Mouse (Mus musculus): ENCODE data around the gene Klf12.

Klf12 gene

DNA sequence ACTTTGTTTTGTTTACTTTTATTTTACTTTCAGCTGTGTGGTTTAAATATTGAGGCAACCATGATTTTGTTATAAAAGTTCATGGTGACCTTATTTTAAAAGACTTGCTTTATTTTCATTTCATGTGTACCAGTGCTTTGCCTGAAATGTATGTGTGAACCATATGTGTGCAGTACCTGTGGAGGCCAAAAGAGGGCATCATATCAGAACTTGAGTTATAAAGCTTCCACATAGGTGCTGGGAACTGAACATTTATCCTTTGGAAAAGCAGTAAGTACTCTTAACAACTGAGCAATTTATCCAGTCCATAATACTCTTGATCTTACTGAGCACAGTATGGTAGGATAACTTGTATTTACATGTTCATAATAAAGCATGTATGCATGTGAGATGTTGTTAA lies 239.0 kb downstream of the Klf12 start:
- CTCF ChIA-PET = no interaction called here

GRCm38 (mm10) chr14:100041823-100042222 lies 242.7 kb downstream of the Klf12 start:
- CTCF ChIA-PET = no interaction called here

DNA sequence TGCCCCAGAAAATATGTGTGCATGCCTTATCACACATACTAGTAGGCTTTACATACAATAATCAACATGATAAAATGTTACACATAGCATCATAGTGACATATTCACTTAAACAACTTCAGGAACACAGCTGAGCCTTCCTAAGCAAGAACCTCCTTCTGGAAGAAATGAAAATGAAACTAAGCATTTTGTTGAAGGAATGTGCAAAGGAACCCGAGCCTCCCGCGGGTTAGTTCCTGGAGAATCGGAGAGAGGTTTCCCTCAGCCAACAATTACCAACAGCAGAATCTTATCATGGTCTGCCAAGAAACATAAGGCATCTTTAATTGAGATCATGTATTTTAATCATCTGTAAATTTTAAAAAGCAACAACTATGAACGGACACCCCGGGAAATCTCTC lies 257.8 kb downstream of the Klf12 start:
- CTCF ChIA-PET = no interaction called here

GRCm38 (mm10) chr14:100017219-100017618 lies 267.3 kb downstream of the Klf12 start:
- CTCF ChIA-PET = no interaction called here

GRCm38 (mm10) chr14:100010525-100010924 lies 274.0 kb downstream of the Klf12 start:
- CTCF ChIA-PET = interaction anchor here (0.7 kb wide), 1 partner anchor 99 kb away, joined by 3 read pairs; no protein-coding TSS in a partner anchor

DNA sequence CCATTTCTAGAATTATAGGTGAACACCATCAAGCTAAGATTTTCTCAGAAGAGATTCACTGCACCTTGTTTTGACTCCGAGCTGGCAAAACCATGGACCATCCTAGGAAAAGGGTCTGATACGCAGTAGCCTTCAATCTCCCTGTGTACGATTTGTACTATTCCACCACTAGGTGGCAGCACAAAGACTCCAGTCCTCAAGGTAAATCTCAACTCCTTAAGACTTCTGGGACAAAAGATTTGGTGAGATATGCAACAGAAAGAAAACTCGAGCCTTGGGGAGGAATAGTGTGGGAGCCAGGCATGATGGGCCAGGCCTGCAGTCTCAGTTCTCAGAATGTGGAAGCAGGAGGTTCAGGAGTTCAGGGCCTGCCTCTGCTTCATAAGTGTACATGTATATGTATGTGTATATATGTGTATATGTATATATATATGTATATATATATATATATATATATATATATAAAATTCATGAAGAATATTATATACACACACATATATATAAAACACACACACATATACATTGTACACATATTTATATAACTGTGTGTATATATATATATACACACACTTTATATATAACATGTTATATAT lies 274.6 kb downstream of the Klf12 start:
- CTCF ChIA-PET = no interaction called here

DNA sequence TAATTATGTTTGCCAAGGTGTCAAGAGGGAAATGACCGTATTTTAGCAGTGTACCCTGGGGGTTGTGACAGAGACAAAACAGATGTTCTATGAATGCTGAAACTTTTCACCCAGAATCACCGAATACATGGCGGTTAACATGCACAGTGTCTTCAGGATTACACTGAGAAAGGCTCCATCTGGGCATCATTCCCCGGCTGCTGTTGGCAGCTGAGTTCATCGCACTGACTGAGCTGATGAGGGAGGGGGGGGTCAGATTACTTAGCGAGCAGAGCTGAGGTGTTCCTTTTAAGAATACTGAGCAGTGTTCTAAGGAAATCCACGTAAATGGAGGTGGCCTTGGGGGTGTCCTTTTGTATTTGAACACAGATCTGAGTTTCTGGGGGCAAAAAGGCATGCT lies 301.0 kb downstream of the Klf12 start:
- CTCF ChIA-PET = no interaction called here

DNA sequence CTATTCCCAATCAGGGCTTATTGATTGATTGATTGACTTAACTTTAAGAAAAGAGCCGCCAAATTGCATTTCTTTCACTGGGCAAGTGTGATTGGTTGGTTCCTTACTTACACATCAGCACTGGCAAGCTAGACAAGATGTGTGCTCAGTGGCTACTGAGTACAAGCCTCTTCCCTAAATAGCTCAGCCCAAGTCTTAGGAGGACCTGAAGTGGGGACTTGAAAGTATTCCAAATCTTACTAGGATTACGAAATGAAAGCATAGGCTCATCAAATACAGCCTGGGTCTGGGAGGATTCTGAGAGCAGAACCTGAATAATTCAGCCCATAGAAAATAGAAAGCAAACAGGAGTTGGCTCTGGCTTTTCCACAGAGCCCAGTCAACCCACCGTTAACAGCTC lies 303.3 kb downstream of the Klf12 start:
- CTCF ChIA-PET = no interaction called here

DNA sequence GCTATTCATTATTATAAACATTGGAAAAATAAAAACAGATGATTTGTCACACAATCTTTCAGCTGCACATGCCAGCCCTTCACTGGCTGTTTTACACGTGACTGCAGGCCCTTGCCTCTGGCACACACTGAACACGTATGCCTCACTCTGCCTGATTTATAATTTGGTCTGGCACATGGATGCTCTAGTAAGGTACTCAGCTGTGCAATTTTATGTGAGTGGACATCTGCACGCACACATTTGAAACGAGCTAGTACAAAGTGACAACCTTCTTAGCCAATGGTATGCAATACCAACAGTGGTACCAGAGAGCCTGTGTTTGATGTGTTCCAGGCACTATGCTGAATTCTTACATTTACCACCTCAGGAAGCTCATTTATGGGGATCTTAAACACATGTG lies 316.6 kb downstream of the Klf12 start:
- CTCF ChIA-PET = no interaction called here

DNA sequence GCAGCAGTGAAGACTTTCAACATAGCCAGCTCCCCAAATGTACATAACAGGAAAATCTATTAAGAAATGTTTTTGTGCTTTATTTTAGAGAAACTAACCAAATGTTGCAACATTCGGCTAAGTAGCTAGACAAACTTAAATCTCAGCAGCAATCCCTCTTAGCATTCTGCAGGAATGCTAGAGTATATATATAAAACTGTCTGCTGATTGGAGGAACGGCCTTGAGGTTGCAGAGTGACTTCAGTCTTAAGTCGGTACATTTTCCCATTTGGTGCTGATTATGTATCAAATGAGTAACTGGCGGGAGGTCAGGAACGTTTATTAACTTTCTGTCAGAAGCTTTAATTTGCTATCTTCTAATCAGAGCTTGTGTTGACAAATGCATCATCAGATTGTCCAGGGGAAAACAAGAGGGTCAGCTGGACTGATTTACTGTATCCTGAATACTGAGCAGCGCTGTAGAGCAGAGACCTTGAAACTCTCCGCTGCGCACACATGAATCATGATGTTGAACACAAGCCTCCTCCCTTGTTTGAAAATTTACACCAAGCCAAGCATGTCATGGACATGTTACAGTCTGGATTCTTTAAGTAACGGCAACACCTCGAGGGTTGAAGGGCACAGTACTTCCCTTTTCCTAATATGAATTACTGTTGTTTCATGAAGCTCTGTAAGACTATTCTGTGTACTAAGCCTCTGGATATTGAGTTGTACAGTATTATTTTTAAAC lies 323.8 kb downstream of the Klf12 start:
- CTCF ChIA-PET = no interaction called here

GRCm38 (mm10) chr14:99955133-99955532 lies 329.3 kb downstream of the Klf12 start:
- CTCF ChIA-PET = no interaction called here

GRCm38 (mm10) chr14:99944221-99945108 lies 340.0 kb downstream of the Klf12 start:
- CTCF ChIA-PET = no interaction called here

- CTCF ChIA-PET = no interaction called here
Measured at GRCm38 (mm10) chr14:99943156-99943555, 341.3 kb downstream of the Klf12 start.

DNA sequence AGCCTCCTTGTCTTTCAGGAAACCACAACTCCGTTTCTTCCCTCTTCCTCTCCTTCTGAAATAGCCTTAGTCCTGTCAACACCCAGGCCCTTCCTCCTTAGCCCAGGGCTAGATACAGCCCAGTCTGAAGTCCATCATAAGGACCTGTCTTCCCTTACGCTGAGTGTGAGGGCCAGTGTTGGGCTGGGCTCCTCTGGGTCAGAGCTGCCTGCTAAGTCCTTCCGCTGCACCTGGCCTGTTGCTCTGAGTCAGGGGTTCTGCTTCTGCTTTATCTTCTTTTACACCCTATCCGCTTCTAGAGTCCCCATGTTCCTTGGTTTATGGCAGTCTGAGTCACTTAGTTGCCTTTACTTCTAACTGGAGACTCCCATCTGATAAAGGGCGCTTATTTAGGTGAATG lies 351.0 kb downstream of the Klf12 start:
- CTCF ChIA-PET = no interaction called here

- CTCF ChIA-PET = no interaction called here
Measured at GRCm38 (mm10) chr14:99931879-99932278, 352.6 kb downstream of the Klf12 start.

DNA sequence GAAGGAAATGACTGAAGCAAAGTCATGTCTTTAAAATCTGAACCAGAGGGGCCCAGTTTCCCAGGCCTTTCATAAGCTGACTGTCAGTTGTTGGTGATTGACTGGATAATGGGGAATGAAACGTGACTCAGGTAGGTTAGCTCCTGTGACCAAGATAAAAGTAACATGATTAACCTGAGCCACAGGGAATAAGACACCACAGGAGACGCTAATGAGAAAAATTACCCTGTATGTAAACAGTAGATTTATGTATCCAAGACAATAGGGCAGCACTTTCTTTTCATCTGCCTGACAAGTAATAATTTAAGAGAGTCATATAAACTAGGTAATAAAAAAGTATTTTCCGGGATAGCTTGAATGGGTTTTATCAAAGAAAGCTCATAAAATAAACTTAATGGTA lies 372.6 kb downstream of the Klf12 start:
- CTCF ChIA-PET = interaction anchor here (0.5 kb wide), 1 partner anchor 99 kb away, joined by 3 read pairs; no protein-coding TSS in a partner anchor

DNA sequence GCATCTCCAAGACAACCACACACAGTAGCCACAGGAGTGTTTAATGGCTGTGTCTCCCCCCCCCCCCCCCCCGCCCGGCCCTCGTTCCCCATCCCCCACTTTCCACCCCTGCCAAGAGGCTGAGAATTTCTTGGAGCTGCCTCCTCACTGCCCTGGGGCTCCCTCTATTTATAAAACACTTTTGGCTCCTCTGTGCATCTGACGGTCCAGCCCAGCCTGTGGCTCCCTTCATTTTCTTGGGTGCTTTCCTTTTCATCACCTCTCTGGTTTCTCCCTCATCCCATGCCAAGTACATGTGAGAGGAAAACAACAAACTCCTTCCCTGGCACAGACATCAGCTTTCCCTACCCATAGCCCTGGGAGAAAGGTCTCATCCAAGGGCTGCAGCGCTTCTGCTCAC lies 373.6 kb downstream of the Klf12 start:
- CTCF ChIA-PET = no interaction called here

- CTCF ChIA-PET = interaction anchor here (0.7 kb wide), 1 partner anchor 50 kb away, joined by 6 read pairs; no protein-coding TSS in a partner anchor
Measured at GRCm38 (mm10) chr14:99900902-99901301, 383.6 kb downstream of the Klf12 start.

DNA sequence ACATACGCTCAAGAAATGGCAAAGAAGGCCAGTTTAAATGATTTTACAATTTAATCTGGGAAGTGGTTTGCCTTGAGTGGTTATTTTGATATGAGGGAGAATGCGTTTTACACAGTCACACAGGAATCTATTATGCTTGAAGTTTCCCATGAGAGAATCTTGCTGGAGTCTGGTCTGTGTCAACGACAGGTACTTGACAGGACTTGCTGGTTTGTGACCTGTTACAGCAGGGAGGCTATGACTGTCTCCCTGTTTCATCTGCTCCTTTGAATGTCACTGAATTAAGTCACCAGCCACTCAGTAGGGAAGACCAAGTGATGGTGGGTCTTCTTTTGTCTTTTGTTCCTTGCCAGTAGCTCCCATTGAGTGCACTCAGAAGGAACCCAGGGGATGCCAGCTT lies 385.6 kb downstream of the Klf12 start:
- CTCF ChIA-PET = no interaction called here

- CTCF ChIA-PET = interaction anchor here (1.1 kb wide), 1 partner anchor 752 kb away, joined by 3 read pairs; no protein-coding TSS in a partner anchor
Measured at GRCm38 (mm10) chr14:99894708-99895383, 389.6 kb downstream of the Klf12 start.

- CTCF ChIA-PET = interaction anchor here (1.1 kb wide), 1 partner anchor 752 kb away, joined by 3 read pairs; no protein-coding TSS in a partner anchor
Measured at GRCm38 (mm10) chr14:99894062-99894461, 390.4 kb downstream of the Klf12 start.

DNA sequence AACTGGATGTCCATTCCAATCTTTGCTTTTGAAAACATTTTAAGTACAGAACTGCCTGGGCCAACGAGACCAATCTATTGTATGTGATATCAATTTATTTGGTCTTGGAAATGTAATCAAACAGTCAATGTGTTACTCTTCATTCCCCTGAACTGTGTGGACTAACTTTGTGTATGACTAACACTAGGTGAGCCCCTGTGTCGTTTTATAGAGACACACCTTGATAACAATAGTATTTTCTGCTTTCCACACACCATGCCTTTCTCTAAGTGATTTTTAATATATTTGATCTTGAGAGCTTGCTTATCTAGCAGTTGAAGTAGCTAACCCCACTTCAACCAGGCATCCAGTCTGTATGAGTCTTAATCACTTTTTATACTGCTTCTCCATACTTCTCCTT lies 398.0 kb downstream of the Klf12 start:
- CTCF ChIA-PET = no interaction called here

All from spleen, embryonic (tissue).